Mouse (Mus musculus) embryo, embryonic 11.5 days (tissue): ENCODE data around the gene Hist1h4d.
"Not testable (repeated sequence)": the region's sequence is repeated elsewhere in the genome, so short reads cannot be mapped to it uniquely, and the experiment has no call there.

Experiments
- DNase-seq: peaks from one replicate; pipeline ENCODE4 v3.0.0-alpha.2; 2012; ENCODE audit warnings: low read depth, low spot score

Gene Hist1h4d

DNA sequence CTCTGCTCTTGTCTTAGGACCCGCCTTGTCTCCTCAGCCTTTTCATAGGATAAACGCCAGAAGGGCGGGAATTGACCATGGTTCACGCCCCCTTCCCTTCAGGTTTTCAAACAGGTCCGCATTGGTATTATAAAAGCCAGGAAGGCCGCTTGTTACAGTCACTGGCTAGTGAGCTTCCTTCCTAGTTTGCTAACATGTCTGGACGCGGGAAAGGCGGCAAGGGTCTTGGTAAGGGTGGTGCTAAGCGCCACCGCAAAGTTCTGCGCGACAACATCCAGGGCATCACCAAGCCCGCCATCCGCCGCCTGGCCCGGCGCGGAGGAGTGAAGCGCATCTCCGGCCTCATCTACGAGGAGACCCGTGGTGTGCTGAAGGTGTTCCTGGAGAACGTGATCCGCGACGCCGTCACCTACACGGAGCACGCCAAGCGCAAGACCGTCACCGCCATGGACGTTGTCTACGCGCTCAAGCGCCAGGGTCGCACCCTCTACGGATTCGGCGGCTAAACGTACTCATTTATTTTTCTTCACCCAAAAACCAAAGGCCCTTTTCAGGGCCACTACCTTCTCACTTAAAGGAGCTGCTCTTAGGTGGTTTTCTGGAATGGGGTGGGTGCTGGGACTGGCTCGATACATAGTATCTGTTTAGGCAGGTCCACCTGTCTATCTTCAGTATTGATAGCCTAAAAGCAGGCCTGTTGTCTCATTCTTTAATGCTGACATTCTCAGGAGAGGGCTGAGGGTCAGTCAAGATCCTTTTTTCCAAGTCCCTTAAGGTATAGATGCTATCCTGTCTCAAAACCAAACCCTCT is at the start of gene Hist1h4d:
TSS of gene Hist1h4d (plus strand) at position 191 of the 811 bp plus-strand sequence.
- DNase-seq = peak; percentile 95

DNA sequence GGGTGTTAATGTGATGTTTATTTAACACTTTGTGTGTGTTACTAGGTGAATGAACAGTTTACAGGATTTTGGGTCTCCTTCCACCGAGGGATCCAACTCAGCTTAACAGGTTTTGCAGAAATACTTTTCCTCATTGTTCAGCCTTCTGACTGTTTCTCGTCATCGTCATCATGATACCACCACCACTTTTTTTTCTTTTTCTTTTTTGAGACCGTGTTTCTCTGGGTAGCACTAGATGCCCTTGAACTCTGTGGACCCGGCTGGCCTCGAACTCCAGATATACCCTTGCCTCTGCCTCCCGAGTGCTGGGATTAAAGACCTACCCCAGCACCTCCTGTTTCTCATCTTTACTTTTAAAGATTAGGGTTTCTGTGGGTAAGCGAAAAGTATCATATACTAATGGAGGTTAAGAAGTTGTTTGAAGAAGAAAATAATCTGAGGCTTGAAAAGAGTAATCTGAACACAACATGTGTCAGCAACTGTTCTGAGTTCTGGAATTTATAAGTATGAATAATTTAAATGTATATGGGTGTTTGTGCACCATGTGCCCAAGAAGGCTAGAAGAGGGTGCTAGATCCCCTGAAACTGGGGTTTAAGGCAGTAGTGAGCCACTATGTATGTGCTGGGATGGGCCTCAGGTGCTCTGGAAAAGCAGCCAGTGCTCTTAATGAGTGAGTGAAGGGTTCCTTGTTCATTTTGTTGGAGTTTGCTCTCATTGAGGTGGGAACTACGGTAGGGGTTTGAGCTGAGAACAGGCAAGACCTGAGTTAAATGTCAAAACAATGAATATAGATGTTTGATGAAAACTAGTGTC is 48.9 kb upstream of the Hist1h4d start:
- DNase-seq = no peak

GRCm38 (mm10) chr13:23533560-23534367 is 47.6 kb upstream of the Hist1h4d start, which contains the start of gene Hist1h2af:
Gene Hist1h2af, plus strand, starts transcription at chr13:23533906.
- DNase-seq = not testable (repeated sequence)

DNA sequence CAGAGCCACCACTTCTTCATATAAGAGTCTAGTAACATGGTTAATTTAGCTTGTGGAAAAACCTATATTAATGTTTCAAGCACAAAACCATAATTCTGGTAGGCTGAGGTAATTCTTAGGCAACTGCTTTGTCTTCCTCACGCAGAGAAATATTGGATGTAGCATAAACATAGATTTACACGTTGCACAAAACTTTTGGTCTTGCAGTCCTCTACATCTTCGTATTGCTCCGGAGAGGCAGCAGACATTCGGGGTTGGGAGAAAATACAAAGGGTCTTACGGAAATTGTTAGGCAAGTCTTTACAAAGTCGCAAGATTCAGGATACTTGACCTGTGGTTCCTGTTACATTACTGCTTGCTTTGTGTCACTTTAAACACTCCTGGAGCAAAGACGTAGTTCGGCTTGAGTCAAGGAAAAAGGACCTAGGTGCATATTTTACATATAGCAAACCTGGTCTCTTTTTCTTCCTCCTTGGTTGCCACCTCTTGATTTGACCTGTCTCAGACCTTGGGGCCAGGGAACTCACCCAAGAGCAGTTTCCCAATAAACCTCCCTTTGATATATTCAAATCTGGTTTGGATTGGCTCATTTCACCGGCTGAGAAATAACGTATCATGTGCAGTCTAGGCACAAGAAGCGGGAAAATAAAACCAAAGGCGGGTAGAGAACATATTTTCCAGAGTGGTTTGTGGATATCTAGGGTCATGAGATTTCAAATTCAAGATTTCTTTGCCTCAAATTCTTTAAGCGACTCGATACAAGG is 46.8 kb upstream of the Hist1h4d start:
- no peak for DNase-seq

DNA sequence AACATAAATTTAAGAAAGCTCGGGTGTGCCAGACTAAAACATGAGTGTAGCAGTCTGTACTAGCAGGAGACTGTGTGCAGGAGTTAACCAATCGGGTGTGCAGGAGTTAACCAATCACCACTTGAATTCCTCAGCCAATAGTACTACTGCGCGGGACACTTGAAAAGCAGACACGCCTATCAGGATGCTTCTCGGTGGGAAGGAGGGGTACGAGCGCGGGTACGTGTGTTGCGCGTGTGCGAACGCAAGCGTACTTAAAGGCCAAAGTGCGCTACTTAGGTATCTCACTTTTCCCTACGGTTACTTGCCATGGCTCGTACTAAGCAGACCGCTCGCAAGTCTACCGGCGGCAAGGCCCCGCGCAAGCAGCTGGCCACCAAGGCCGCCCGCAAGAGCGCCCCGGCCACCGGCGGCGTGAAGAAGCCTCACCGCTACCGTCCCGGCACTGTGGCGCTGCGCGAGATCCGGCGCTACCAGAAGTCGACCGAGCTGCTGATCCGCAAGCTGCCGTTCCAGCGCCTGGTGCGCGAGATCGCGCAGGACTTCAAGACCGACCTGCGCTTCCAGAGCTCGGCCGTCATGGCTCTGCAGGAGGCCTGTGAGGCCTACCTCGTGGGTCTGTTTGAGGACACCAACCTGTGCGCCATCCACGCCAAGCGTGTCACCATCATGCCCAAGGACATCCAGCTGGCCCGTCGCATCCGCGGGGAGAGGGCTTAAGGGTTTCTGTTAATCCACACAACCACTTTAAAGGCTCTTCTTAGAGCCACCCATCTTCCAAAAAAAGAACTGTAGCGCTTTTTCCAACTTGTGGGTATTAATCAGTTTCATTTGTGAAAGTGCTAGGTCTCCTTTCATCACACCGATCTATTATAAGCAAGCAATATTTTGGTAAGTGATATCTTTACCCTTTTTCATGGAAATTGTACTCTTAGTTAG is 46.0 kb upstream of the Hist1h4d start, which contains the start of gene Hist1h3g:
TSS of gene Hist1h3g (plus strand) at position 286 of the 939 bp plus-strand sequence.
- not testable (repeated sequence) for DNase-seq

GRCm38 (mm10) chr13:23536076-23536822 is 45.1 kb upstream of the Hist1h4d start:
- DNase-seq = no peak

DNA sequence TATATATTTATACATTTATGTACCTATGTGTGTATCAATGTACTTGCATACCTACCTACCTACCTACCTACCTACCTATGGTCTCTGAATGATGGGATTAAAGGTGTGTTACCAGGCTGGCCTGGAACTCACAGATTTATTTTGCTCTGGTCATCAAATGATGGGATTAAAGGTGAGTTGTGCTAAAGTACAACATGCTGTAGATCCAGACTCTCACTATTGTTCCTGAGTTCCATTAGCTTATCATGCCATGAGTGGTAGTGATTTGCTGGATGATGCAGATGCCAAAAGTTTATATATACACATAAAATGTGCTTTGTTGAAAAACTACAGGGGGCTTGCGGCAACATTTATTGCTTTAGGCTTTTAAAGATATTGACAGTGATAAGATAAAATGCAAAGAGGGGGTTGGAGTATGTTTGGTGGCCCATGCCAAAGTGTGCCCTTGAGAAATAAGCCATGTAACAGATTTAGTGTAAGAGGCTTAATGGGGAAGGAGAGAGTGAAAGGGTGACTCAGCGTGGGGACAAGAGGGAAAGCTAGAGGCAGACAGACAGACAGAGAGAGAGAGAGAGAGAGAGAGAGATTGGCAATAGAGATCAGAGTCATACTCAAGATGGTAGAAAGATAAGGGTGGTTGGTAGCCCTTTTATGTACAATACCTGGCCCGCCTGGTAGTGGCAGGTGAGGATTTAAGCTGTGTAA is 44.2 kb upstream of the Hist1h4d start:
- DNase-seq = no peak

DNA sequence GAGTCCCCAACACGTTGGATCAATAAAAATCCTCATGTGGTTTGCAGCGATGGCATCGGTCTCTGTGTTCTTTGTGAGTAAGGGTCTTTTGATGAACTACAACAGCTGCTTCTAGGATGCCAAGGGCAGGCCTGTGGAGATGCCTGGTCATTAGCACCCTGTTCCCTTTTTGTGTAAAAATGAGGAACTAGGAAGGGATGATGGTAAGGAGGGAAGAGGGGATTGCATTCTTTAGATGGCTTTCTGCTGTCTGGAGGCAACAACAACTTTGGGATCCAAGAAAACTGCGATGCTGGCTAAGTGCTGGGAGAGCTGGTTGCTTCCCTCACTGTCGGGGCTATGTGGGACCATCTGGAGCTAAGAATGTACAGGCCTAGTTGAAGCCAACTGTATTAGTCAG is 43.1 kb upstream of the Hist1h4d start:
- no peak for DNase-seq

GRCm38 (mm10) chr13:23539821-23540220 is 41.6 kb upstream of the Hist1h4d start:
- DNase-seq = not testable (repeated sequence)

DNA sequence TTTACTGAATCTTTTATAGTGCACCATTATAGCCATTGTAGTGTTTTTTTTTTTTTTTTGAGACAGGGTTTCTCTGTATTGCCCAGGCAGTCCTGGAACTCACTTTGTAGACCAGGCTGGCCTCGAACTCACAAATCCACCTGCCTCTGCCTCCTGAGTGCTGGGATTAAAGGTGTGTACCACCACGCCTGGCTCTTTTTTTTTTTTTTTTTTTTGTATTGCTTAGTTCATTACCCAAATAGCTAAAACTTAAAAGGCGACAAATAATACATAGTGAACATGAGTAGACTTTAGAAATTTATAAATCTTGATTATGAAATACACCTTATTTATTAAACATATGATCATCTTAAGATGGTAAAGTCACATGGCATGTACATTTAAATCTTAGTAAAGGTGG is 39.9 kb upstream of the Hist1h4d start:
- DNase-seq = no peak

- not testable (repeated sequence) for DNase-seq
Measured at GRCm38 (mm10) chr13:23542225-23542980, 39.0 kb upstream of the Hist1h4d start.

DNA sequence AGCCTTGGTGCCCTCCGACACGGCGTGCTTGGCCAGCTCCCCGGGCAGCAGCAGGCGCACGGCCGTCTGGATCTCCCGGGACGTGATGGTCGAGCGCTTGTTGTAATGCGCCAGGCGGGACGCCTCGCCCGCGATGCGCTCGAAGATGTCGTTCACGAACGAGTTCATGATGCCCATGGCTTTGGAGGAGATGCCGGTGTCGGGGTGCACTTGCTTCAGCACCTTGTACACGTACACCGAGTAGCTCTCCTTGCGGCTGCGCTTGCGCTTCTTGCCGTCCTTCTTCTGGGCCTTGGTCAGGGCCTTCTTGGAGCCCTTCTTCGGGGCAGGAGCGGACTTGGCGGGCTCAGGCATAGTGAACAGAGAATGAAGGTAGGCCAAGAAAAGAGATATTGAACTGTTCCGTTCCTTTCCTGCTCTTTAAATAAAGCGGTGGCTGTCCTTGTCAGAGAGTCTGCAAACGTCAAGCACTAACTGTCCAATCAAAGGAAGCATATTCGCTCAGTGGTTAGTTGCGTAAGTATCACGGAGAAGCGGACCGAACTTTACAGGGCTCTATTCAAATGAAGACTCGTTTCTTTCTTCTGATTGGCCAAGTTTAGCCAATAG is 38.3 kb upstream of the Hist1h4d start, which contains the start of gene Hist1h2bh:
TSS of gene Hist1h2bh (minus strand) at position 394 of the 609 bp plus-strand sequence.
- peak; percentile 80 for DNase-seq

DNA sequence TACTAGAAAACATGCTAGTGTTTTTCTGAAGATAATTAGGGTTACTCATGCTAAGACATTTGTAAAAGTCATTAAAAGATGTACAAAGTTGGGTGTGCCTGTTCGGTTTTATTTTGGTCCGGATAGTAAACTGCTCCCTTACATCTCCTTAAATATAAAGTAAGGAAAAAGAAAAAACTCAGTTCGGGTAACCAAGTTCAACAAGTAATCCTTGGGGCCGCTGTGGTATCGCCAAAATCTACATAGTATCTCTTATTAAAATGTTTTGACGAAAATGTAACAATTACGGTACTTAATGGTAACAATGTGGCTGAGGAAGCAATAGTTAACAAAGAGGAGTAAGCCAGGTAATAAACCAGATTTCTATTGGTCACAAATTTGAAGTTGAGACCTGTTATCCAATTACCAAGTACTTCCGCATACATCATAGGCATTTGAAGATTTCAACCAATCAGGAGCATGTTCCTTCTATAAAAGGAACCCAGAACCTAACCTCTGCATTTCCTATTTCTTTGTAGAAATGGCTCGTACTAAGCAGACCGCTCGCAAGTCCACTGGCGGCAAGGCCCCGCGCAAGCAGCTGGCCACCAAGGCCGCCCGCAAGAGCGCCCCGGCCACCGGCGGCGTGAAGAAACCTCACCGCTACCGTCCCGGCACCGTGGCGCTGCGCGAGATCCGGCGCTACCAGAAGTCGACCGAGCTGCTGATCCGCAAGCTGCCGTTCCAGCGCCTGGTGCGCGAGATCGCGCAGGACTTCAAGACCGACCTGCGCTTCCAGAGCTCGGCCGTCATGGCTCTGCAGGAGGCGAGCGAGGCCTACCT is 37.2 kb upstream of the Hist1h4d start, which contains the start of gene Hist1h3f:
TSS of gene Hist1h3f (plus strand) at position 88 of the 822 bp plus-strand sequence.
- DNase-seq = peak; percentile 87

DNA sequence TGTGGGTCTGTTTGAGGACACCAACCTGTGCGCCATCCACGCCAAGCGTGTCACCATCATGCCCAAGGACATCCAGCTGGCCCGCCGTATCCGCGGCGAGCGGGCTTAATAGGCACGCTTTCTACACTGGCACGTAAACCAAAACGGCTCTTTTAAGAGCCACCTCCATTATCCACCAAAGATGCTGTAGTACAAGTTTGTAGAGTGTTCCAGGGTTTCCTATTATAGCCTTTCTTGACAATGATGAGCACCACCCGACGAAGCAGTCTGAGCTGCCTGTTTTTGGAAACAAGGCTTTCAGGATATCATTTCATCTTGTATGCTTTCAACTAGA is 36.6 kb upstream of the Hist1h4d start:
- not testable (repeated sequence) for DNase-seq

- no peak for DNase-seq
Measured at GRCm38 (mm10) chr13:23546694-23547093, 34.7 kb upstream of the Hist1h4d start.

GRCm38 (mm10) chr13:23550761-23551145 is 30.6 kb upstream of the Hist1h4d start:
- no peak for DNase-seq
